ENCODE assay signal across 7 mouse cellular contexts in the genomic region with DNA sequence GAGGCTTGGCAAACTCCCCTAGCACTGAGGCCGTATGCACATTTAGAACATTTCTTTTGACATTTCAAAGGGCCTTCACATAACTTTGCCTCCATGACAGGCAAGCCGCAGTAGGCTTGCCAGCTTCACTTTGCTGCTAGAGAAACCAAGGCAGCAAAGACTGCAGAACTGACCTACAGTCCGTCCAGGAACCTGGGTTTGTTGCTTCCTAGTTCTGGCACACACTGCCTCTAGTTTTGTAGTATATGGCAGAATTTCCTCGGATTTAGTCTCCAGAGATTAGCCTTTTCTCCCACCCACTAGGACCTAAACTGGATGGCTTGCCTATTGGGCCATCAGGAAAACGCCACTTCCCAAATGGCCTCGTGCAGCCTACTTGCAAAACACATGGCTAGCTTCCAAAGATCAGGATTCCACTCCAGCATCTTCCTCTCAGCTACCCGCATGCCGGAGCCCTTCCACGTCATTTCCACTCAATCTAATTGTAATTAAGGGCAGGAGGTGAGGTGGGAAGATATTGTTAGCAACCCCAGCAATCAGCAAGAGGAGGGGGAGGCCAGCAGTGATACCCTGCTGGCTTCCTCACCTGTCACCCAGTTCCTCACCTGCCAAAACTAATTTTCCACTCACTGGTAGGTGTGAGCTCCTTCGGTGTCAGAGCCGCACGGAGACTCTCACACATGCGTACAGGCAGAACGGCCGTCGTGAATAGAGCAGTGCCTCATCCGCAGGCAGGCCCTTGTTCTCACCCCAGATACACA. TPM values are rescaled to one million over a fixed set of nuclear protein-coding genes. Genes with fewer than 3 reads are reported as not detected.
A peak's percentile ranks its signal among the peaks of the same experiment; 100 is the strongest.
DNase-seq lines count a peak whose midpoint lies in the region; ATAC-seq and TF ChIP-seq lines count a peak whose summit lies in the region.

No protein-coding gene starts in this region.

- peak overlapping the region; percentile 44 for H3K4me2 ChIP-seq in neural tube, embryonic 12.5 days (replicated peaks)
- H3K4me2 ChIP-seq in intestine, embryonic 14.5 days (ENCODE audit: low read length) = no peak overlapping the region
- no peak overlapping the region for H3K4me2 ChIP-seq in stomach, postnatal 0 days (replicated peaks; ENCODE audit: low read depth)

- peaks cover 26% of the 10 kb centered on the region for H3K4me1 ChIP-seq in neural tube, embryonic 12.5 days
- peaks cover 42% of the 10 kb centered on the region for H3K4me1 ChIP-seq in forebrain, embryonic 10.5 days
- 0 out of 2 replicates have a peak, but pooled peaks cover 2% of the 10 kb centered on the region for H3K4me1 ChIP-seq in intestine, embryonic 14.5 days (replicated peaks; ENCODE audit: control insufficient read depth, insufficient read depth, low read length)
- H3K4me1 ChIP-seq in stomach, postnatal 0 days (replicated peaks; ENCODE audit: control insufficient read depth, insufficient read depth) = no peaks in the 10 kb centered on the region

- H3K27ac ChIP-seq in neural tube, embryonic 12.5 days = no peak overlapping the region
- peak overlapping the region; percentile 81 for H3K27ac ChIP-seq in forebrain, embryonic 10.5 days
- H3K27ac ChIP-seq in intestine, embryonic 14.5 days (ENCODE audit: low read depth) = peak overlapping the region; percentile 43; the same call in 1 of the 2 replicates
- peak overlapping the region; percentile 73 for H3K27ac ChIP-seq in stomach, postnatal 0 days (replicated peaks)

- 77% methylated on average over 17 of the region's 17 CpGs for WGBS in neural tube, embryonic 12.5 days
- WGBS in forebrain, embryonic 10.5 days = 74% methylated on average over 17 of the region's 17 CpGs
- WGBS in intestine, embryonic 14.5 days = 73% methylated on average over 17 of the region's 17 CpGs
- 66% methylated on average over 17 of the region's 17 CpGs for WGBS in stomach, postnatal 0 days

- no peaks in the 10 kb centered on the region for H3K9me3 ChIP-seq in neural tube, embryonic 12.5 days
- H3K9me3 ChIP-seq in forebrain, embryonic 10.5 days = no peaks in the 10 kb centered on the region
- no peaks in the 10 kb centered on the region for H3K9me3 ChIP-seq in intestine, embryonic 14.5 days (ENCODE audit: control insufficient read depth, low read length)
- no peaks in the 10 kb centered on the region for H3K9me3 ChIP-seq in stomach, postnatal 0 days (ENCODE audit: control insufficient read depth, low read length)

- no peak for TF ChIP-seq CTCF in stomach, postnatal 0 days (IDR thresholded peaks at IDR 0.05; ENCODE audit: low read depth)

- H3K27me3 ChIP-seq in neural tube, embryonic 12.5 days (replicated peaks) = peaks cover 6% of the 10 kb centered on the region; the same call in 1 of the 2 replicates
- H3K27me3 ChIP-seq in forebrain, embryonic 10.5 days (ENCODE audit: poor library complexity, severe bottlenecking) = peaks cover 52% of the 10 kb centered on the region
- H3K27me3 ChIP-seq in intestine, embryonic 14.5 days (replicated peaks; ENCODE audit: control insufficient read depth, insufficient read depth, low read length) = 0 out of 2 replicates have a peak, but pooled peaks cover 3% of the 10 kb centered on the region
- H3K27me3 ChIP-seq in stomach, postnatal 0 days (ENCODE audit: control insufficient read depth, insufficient read depth, low read length) = no peaks in the 10 kb centered on the region

- no peak overlapping the region for H3K9ac ChIP-seq in neural tube, embryonic 12.5 days
- no peak overlapping the region for H3K9ac ChIP-seq in intestine, embryonic 14.5 days (ENCODE audit: low read length)
- no peak overlapping the region for H3K9ac ChIP-seq in stomach, postnatal 0 days (ENCODE audit: low read length)

- no peak overlapping the region for H3K4me3 ChIP-seq in neural tube, embryonic 12.5 days
- peak overlapping the region; percentile 39; the same call in 1 of the 2 replicates for H3K4me3 ChIP-seq in forebrain, embryonic 10.5 days
- no peak overlapping the region for H3K4me3 ChIP-seq in intestine, embryonic 14.5 days (ENCODE audit: low read depth, low read length)
- H3K4me3 ChIP-seq in stomach, postnatal 0 days (ENCODE audit: low read depth, low read length) = no peak overlapping the region

- no peak for ATAC-seq in neural tube, embryonic 12.5 days (ENCODE audit: low FRiP score, low read depth)
- ATAC-seq in intestine, embryonic 14.5 days (replicated peaks; ENCODE audit: low FRiP score, low TSS enrichment, low read depth) = no peak
- ATAC-seq in stomach, postnatal 0 days (ENCODE audit: low FRiP score, low TSS enrichment) = no peak

- no peak for TF ChIP-seq EP300 in stomach, postnatal 0 days (optimal IDR thresholded peaks at IDR 0.05)

- DNase-seq in neural tube, embryonic 10.5 days (ENCODE audit: extremely low spot score, low spot score) = no peak
- DNase-seq in forebrain, embryonic 10.5 days (ENCODE audit: extremely low spot score, low spot score) = no peak
- DNase-seq in intestine, embryonic 14.5 days (ENCODE audit: low spot score) = peak; percentile 51
- DNase-seq in stomach, postnatal 0 days (ENCODE audit: low spot score) = no peak
- no peak for DNase-seq in lung, postnatal 10 days
- DNase-seq in kidney, postnatal 25 days = no peak

- no peaks in the 10 kb centered on the region for H3K36me3 ChIP-seq in neural tube, embryonic 12.5 days
- no peaks in the 10 kb centered on the region for H3K36me3 ChIP-seq in forebrain, embryonic 10.5 days (replicated peaks)
- no peaks in the 10 kb centered on the region for H3K36me3 ChIP-seq in intestine, embryonic 14.5 days (ENCODE audit: control insufficient read depth, insufficient read depth, low read length)
- H3K36me3 ChIP-seq in stomach, postnatal 0 days (ENCODE audit: control insufficient read depth, insufficient read depth, low read length) = no peaks in the 10 kb centered on the region

RNA-seq across cellular contexts. Expression of a gene that starts 7.8 kb away (rescaled TPM):
- polyA plus RNA-seq in neural tube, embryonic 12.5 days (2016; fragmentation: Nextera tagmentation; extraction: Ambion mirVana) = 3.9 and 5.6 TPM in 2 replicates
- 1.5 and 2.0 TPM in 2 replicates for polyA plus RNA-seq in forebrain, embryonic 10.5 days (2016; fragmentation: Nextera tagmentation; extraction: Ambion mirVana)
- polyA plus RNA-seq in intestine, embryonic 14.5 days (2014; fragmentation: Nextera tagmentation; extraction: Ambion mirVana) = 0.81 and 1.1 TPM in 2 replicates
- 2.8 and 2.9 TPM in 2 replicates for polyA plus RNA-seq in stomach, postnatal 0 days (2015; fragmentation: Nextera tagmentation; extraction: Ambion mirVana)

RNA-seq across cellular contexts. Expression of a gene that starts 9.2 kb away (rescaled TPM):
- 33.8 and 34.6 TPM in 2 replicates for polyA plus RNA-seq in neural tube, embryonic 12.5 days (2016; fragmentation: Nextera tagmentation; extraction: Ambion mirVana)
- 51.3 and 54.1 TPM in 2 replicates for polyA plus RNA-seq in forebrain, embryonic 10.5 days (2016; fragmentation: Nextera tagmentation; extraction: Ambion mirVana)
- 38.2 and 43.9 TPM in 2 replicates for polyA plus RNA-seq in intestine, embryonic 14.5 days (2014; fragmentation: Nextera tagmentation; extraction: Ambion mirVana)
- 14.7 and 16.0 TPM in 2 replicates for polyA plus RNA-seq in stomach, postnatal 0 days (2015; fragmentation: Nextera tagmentation; extraction: Ambion mirVana)
